Mouse (Mus musculus): ENCODE measurements around the gene Cfap65. TPM values are rescaled to one million over a fixed set of nuclear protein-coding genes. Genes with fewer than 3 reads are reported as not detected.

The Cfap65 gene
- polyA plus RNA-seq (2012; rRNA removed), result 0.48 and 0.69 TPM in 2 replicates

GRCm38 (mm10) chr1:74935402-74935801, at the start of gene Cfap65:
Gene Cfap65 (minus strand): TSS chr1:74935599.
- H3K27ac ChIP-seq (ENCODE audit: control insufficient read depth, insufficient read depth, low read length), result no peak within 1 kb of the TSS

GRCm38 (mm10) chr1:74977001-74977400, 41.6 kb upstream of the Cfap65 start:
- H3K4me3 ChIP-seq (ENCODE audit: control insufficient read depth, insufficient read depth, low read length), result no peak overlapping the region

More at GRCm38 (mm10) chr1:74935402-74935801, at the start of gene Cfap65:
- no peaks in the 10 kb centered on the region for H3K36me3 ChIP-seq (ENCODE audit: control insufficient read depth, insufficient read depth, low read length)
- no peaks in the 10 kb centered on the region for H3K4me1 ChIP-seq (replicated peaks; ENCODE audit: control insufficient read depth, insufficient read depth, low read length)
- peaks cover 3% of the 10 kb centered on the region; the same call in 1 of the 2 replicates for H3K27me3 ChIP-seq (ENCODE audit: control insufficient read depth, insufficient read depth, low read length)
- WGBS, result 3% methylated on average over 18 of the region's 18 CpGs
- no peak within 1 kb of the TSS for H3K4me3 ChIP-seq (ENCODE audit: control insufficient read depth, insufficient read depth, low read length)
- DNase-seq, result no peak
- TF ChIP-seq CTCF (IDR thresholded peaks at IDR 0.05; ENCODE audit: borderline replicate concordance, control insufficient read depth, extremely low read depth, insufficient read depth, low read length, poor library complexity) (no peak), POLR2A (IDR thresholded peaks at IDR 0.05; ENCODE audit: control insufficient read depth, extremely low read depth, insufficient read depth, low read length, poor library complexity) (no peak)

GRCm38 (mm10) chr1:74975936-74976335, 40.5 kb upstream of the Cfap65 start:
- 96% methylated on average over 1 of the region's 1 CpGs for WGBS
- H3K4me1 ChIP-seq (replicated peaks; ENCODE audit: control insufficient read depth, insufficient read depth, low read length), result no peaks in the 10 kb centered on the region
- no peak overlapping the region for H3K4me3 ChIP-seq (ENCODE audit: control insufficient read depth, insufficient read depth, low read length)
- DNase-seq, result no peak
- TF ChIP-seq POLR2A (IDR thresholded peaks at IDR 0.05; ENCODE audit: control insufficient read depth, extremely low read depth, insufficient read depth, low read length, poor library complexity), result no peak
- TF ChIP-seq CTCF (IDR thresholded peaks at IDR 0.05; ENCODE audit: borderline replicate concordance, control insufficient read depth, extremely low read depth, insufficient read depth, low read length, poor library complexity), result no peak
- H3K36me3 ChIP-seq (ENCODE audit: control insufficient read depth, insufficient read depth, low read length), result no peaks in the 10 kb centered on the region
- H3K27ac ChIP-seq (ENCODE audit: control insufficient read depth, insufficient read depth, low read length), result no peak overlapping the region
- H3K27me3 ChIP-seq (ENCODE audit: control insufficient read depth, insufficient read depth, low read length), result no peaks in the 10 kb centered on the region

More at GRCm38 (mm10) chr1:74977001-74977400, 41.6 kb upstream of the Cfap65 start:
- TF ChIP-seq POLR2A (IDR thresholded peaks at IDR 0.05; ENCODE audit: control insufficient read depth, extremely low read depth, insufficient read depth, low read length, poor library complexity) (no peak), CTCF (IDR thresholded peaks at IDR 0.05; ENCODE audit: borderline replicate concordance, control insufficient read depth, extremely low read depth, insufficient read depth, low read length, poor library complexity) (no peak)
- 96% methylated on average over 8 of the region's 8 CpGs for WGBS
- Histone ChIP-seq H3K27me3 (ENCODE audit: control insufficient read depth, insufficient read depth, low read length) (no peaks in the 10 kb centered on the region), H3K27ac (ENCODE audit: control insufficient read depth, insufficient read depth, low read length) (no peak overlapping the region), H3K4me1 (replicated peaks; ENCODE audit: control insufficient read depth, insufficient read depth, low read length) (no peaks in the 10 kb centered on the region), H3K36me3 (ENCODE audit: control insufficient read depth, insufficient read depth, low read length) (no peaks in the 10 kb centered on the region)
- no peak for DNase-seq

- H3K4me1 ChIP-seq (replicated peaks; ENCODE audit: control insufficient read depth, insufficient read depth, low read length), result no peaks in the 10 kb centered on the region
- no peak for TF ChIP-seq POLR2A (IDR thresholded peaks at IDR 0.05; ENCODE audit: control insufficient read depth, extremely low read depth, insufficient read depth, low read length, poor library complexity)
- no peak for TF ChIP-seq CTCF (IDR thresholded peaks at IDR 0.05; ENCODE audit: borderline replicate concordance, control insufficient read depth, extremely low read depth, insufficient read depth, low read length, poor library complexity)
- WGBS, result 90% methylated on average over 6 of the region's 6 CpGs
- H3K27me3 ChIP-seq (ENCODE audit: control insufficient read depth, insufficient read depth, low read length), result no peaks in the 10 kb centered on the region
- DNase-seq, result no peak
- no peak overlapping the region for H3K4me3 ChIP-seq (ENCODE audit: control insufficient read depth, insufficient read depth, low read length)
- H3K36me3 ChIP-seq (ENCODE audit: control insufficient read depth, insufficient read depth, low read length), result no peaks in the 10 kb centered on the region
- no peak overlapping the region for H3K27ac ChIP-seq (ENCODE audit: control insufficient read depth, insufficient read depth, low read length)
Measured at GRCm38 (mm10) chr1:74973590-74973989, 38.2 kb upstream of the Cfap65 start.

- Histone ChIP-seq H3K4me1 (replicated peaks; ENCODE audit: control insufficient read depth, insufficient read depth, low read length) (no peaks in the 10 kb centered on the region), H3K27me3 (ENCODE audit: control insufficient read depth, insufficient read depth, low read length) (no peaks in the 10 kb centered on the region), H3K4me3 (ENCODE audit: control insufficient read depth, insufficient read depth, low read length) (no peak overlapping the region), H3K36me3 (ENCODE audit: control insufficient read depth, insufficient read depth, low read length) (no peaks in the 10 kb centered on the region), H3K27ac (ENCODE audit: control insufficient read depth, insufficient read depth, low read length) (no peak overlapping the region)
- TF ChIP-seq CTCF (IDR thresholded peaks at IDR 0.05; ENCODE audit: borderline replicate concordance, control insufficient read depth, extremely low read depth, insufficient read depth, low read length, poor library complexity) (no peak), POLR2A (IDR thresholded peaks at IDR 0.05; ENCODE audit: control insufficient read depth, extremely low read depth, insufficient read depth, low read length, poor library complexity) (no peak)
- no peak for DNase-seq
- WGBS, result 88% methylated on average over 4 of the region's 4 CpGs
Measured at GRCm38 (mm10) chr1:74971353-74972050, 36.1 kb upstream of the Cfap65 start.

- H3K4me1 ChIP-seq (replicated peaks; ENCODE audit: control insufficient read depth, insufficient read depth, low read length), result no peaks in the 10 kb centered on the region
- no peak for TF ChIP-seq POLR2A (IDR thresholded peaks at IDR 0.05; ENCODE audit: control insufficient read depth, extremely low read depth, insufficient read depth, low read length, poor library complexity)
- no peak for TF ChIP-seq CTCF (IDR thresholded peaks at IDR 0.05; ENCODE audit: borderline replicate concordance, control insufficient read depth, extremely low read depth, insufficient read depth, low read length, poor library complexity)
- no peaks in the 10 kb centered on the region for H3K36me3 ChIP-seq (ENCODE audit: control insufficient read depth, insufficient read depth, low read length)
- DNase-seq, result no peak
- H3K4me3 ChIP-seq (ENCODE audit: control insufficient read depth, insufficient read depth, low read length), result no peak overlapping the region
- no peak overlapping the region for H3K27ac ChIP-seq (ENCODE audit: control insufficient read depth, insufficient read depth, low read length)
- 86% methylated on average over 8 of the region's 8 CpGs for WGBS
- H3K27me3 ChIP-seq (ENCODE audit: control insufficient read depth, insufficient read depth, low read length), result no peaks in the 10 kb centered on the region
Measured at GRCm38 (mm10) chr1:74967962-74968580, 32.7 kb upstream of the Cfap65 start.
